Mouse (Mus musculus) right cerebral cortex, postnatal 10 days (tissue): ENCODE measurements around the gene Fam167b.
A peak's percentile ranks its signal among the peaks of the same experiment; 100 is the strongest.

Source experiments
- DNase-seq, 2 experiments: peaks; one replicate each; pipeline ENCODE4 v3.0.0; 2021; ENCODE audit warnings: low spot score in 2 of 2

Fam167b gene

GRCm38 (mm10) chr4:129578466-129578865 is at the start of gene Fam167b:
TSS of gene Fam167b (minus strand) at chr4:129578549.
- no peak for DNase-seq

GRCm38 (mm10) chr4:129626035-129626434 is 47.7 kb upstream of the Fam167b start:
- DNase-seq: no peak

GRCm38 (mm10) chr4:129625496-129625895 is 47.1 kb upstream of the Fam167b start:
- peak in 1 of 2 experiments; percentile 44 for DNase-seq

DNA sequence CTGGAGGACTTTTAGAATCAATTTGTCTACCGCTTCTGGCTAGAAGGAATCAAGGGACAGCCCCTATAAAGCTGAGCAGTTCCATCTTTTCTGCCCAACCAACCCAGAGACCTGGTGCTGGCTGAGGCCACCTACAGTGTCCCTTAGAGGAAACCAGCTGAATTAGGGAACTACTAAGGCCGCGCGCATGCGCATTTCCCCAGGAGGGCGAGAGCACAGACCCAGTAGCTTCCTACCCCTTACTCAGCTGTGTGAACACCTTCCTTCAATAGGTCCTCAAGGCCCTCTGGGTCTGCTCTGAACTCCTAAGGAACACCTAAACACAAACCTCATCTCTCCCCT is 46.7 kb upstream of the Fam167b start:
- DNase-seq: peak; percentile 80 to 82

DNA sequence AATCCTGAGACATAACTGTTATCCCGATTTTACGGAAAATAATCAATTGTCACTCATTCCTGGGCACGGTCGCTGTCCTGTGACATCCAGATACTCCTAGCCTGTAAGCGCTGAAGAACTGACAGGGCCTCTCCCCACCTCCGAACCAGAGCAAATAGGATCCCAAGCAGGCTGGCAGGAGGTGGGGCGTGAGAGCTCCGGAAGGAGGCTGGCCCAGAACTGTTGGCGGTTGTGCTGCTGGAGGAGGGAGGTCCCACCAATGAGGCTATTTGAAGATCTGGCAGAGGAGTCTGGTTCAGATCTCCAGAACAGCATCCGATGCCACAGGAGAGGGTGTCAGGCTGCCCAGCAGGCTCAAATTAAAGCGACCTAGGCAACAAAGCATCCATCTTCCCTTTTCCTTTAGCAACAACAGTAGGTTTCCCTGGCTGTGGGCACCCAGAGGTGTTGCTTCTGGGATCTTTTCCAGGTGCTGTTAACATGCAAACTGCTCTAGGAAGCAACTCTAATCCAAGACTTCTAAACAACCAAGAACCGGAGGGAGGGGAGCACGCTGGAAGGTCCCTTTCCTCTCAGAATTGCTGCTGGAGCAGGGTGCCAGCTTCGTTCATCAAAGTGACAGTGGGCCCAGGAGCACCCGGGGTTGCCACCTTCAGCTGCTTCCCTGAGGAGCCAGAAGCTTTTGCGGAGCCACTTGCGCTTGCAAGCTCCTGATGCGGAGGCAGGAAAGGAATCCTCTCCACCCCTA is 46.1 kb upstream of the Fam167b start:
- DNase-seq: peak; percentile 95 to 97

DNA sequence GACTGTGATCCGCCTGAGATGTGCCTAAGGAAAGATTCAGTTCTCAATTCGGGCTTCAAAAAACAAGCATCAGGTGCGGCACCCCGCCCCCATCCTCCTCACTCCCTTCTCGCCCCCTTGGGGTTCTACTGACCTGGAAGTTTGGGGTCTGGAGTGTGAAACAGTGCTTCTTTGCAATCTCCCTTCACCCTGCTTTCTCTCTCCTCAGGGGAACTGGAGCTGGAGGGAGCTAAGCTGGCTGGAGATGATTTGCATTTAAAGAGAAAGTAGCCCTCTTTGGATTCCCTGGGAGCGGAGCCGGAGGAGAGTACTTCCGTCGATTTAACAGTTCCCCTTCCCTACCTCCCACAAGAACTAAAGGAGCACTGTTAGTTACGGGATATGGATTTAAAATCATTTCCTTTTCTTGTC is 45.3 kb upstream of the Fam167b start, which contains the start of gene Ccdc28b:
Gene Ccdc28b (minus strand): TSS at position 267 of the 411 bp plus-strand sequence.
- DNase-seq: peak; percentile 71 to 77

- peak in 1 of 2 experiments; percentile 27 for DNase-seq
Observed at GRCm38 (mm10) chr4:129622803-129623535, 44.6 kb upstream of the Fam167b start.

DNA sequence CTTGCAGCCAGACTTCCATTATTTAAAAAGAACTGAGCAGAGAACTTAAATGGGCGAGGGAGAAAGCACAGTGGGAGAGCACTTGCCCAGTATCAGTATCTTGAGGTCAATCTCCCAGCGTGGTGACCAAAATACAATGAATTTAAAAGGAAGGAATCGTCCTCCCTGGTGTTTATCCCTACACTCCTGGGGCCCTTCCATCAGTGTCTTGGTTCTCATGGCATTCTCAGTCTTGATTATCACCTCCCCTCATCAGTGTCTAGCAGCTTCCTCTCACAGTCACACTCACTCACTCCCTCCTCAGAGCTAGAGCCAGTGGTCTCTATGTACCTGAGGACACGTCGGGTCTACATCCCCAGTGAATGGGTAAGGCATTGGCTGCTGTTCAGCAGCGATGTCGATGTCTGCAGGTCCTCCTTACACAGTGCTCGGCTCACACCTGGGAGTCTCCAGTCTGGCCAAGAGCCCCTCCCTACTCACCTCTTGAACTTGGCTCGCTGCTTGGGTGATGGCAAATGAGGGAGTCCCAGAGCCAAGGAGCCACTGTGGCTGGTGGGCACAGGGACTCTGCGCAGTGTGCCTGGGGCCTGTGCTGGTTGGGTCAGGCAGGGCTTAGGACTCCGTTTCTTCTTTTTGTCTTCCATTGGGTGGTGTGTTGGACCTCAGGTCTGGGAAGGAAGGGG is 43.9 kb upstream of the Fam167b start:
- DNase-seq: peak in 1 of 2 experiments; percentile 24

- DNase-seq: no peak
Observed at GRCm38 (mm10) chr4:129621283-129621841, 43.0 kb upstream of the Fam167b start.

DNA sequence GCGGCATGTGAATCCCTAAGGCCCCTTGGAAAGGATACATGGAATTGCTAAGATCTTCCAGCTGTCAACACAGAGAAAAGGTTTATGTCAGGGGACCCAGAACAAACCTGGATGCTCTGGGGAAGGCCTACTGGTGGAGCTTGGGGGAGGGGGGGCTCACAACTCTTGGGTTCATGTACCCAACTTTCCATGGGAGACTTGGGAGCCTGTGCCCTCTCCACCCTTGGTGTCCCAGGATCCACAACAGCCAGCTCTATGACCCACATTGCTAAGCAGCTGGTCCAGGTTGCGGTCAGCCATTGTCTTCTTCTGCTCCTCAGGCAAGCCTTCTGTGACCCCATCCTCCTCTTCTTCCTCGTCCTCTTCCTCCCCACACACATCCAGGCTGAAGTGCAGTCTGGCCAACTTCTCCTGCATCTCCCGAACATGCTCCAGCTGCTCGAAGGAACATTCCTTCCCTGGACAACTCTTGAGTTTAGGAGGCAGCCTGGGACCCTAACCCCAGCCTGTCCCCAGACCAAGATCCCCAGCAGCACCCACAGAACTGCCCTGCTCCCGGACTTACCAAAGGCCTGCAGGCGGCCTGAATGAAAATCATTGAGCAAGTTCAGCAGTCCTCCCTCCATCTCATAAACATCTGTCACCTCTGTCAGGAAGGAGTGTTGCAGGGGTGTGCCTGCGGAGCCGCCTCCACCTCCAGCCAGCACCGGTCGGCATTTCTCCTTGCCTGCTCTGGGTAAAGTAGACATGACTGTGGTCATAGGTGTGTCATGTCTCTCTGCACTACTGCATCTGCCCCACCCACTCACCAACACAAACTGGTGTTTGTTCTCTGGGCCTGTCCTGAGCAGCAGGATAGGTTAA is 42.3 kb upstream of the Fam167b start:
- DNase-seq: peak in 1 of 2 experiments; percentile 48

- DNase-seq: peak; percentile 97 to 98
Observed at GRCm38 (mm10) chr4:129618786-129619691, 40.7 kb upstream of the Fam167b start, which contains the start of gene Iqcc. TSS of gene Iqcc (minus strand) at chr4:129619099.

DNA sequence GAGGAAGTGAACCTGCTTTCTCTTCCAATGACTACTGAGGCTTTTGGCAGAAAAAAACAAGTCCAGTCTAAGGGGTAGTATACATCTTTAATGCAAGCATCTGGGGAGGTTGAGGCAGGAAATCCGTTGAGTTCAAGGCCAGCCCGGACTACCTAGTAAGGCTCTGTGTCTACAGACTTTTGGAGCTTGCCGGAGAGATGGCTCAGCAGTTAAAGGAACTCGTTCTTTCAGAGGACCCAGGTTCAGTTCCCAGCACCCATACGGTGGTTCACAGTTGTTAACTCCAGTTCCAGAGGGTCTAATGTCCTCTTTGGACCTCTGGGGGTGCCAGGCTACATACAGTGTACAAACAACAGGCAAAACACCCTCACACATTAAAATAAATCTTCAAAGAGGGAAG is 39.7 kb upstream of the Fam167b start:
- DNase-seq: no peak

DNA sequence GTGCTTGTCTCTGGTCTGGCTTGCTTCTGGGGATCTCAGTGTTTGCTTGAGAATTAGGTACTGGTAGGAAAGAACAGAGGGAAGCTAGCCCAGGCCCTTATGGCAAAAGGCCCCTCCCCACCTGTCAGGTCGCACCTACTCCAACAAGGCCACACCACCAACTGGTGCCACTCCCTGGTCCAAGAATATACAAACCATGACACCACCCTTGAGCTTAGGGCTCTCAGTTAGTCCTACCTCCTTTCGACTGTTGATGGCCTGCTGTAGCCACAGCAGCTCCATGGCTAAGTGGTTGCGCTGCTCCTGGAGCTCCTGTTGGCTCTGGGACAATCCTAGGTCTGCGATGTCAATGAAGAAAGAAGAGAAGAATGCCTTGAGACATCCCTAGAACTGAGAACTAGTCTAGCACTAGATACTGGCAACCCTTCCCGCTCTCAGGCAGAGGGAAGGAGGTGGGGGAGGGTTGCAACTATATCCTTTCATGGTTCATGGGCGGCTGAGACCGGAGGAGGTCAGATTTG is 38.8 kb upstream of the Fam167b start:
- no peak for DNase-seq

DNA sequence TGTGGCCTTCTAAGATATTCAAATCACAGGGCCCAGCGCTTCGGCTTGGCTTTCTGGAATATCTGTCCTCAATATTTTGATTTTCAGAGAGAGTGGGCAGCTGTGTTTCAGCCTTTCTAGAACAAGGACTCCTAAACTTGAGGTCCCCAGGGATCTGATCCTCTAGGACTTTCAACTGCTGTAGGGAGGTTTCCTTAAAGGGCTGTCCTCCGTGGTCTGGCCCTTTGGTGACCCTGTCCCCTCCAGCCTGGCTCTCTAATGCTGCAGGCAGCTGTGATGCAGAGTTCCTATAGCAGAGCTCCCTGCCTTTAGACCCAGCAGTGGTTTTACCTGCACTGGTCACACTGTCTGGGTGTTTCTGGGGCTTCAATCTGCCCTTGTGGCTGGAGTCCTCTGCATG is 38.3 kb upstream of the Fam167b start:
- no peak for DNase-seq

GRCm38 (mm10) chr4:129615801-129616290 is 37.5 kb upstream of the Fam167b start:
- no peak for DNase-seq

GRCm38 (mm10) chr4:129614093-129614492 is 35.7 kb upstream of the Fam167b start, which contains the start of gene Dcdc2b:
TSS of gene Dcdc2b (minus strand) at chr4:129614257.
- DNase-seq: peak in 1 of 2 experiments; percentile 46

GRCm38 (mm10) chr4:129610472-129610871 is 32.1 kb upstream of the Fam167b start:
- DNase-seq: no peak

DNA sequence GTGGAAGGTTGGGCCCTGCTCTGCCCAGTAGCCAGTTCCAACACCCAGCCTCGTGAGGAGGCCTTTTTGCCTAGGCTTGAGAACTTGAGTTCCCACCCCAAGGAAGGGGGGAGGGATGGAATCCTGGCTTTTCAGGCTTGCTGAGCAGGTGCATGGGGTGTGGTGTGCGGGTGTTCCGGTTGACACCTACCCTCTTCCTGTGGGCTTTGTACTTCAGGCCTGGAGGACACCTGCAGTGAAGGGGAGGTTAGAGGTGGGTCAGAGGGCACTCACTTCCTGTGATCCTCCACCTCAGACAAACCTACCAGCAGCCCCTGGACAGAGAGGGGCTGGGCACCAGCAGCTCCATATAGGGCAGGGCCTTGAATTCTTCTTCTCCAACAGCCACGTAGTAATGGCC is 31.7 kb upstream of the Fam167b start:
- DNase-seq: no peak

DNA sequence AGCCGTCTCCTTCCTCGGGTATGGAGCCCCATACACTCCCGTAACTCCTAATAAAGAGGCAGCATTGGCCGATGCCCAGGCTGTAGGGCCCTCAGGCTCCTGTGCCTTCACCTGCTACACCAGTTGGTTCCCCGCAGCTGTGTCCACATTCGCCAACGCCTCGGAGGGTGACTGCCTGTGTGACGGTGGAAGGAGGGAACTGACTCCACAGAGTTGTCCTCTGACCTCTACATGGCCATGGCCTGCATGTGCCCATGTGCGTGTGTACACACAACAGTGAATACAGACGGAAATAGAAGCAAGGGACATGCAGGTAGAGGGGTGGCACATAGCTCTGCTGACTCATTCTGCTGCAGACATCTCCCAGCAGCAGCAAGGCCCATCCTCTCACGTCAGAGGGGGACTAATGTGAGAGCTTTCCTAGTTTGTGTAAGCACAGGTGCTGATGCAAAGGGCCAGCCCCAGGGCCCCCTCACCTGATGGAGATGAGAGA is 30.8 kb upstream of the Fam167b start:
- DNase-seq: peak in 1 of 2 experiments; percentile 31
